In the genomic region with DNA sequence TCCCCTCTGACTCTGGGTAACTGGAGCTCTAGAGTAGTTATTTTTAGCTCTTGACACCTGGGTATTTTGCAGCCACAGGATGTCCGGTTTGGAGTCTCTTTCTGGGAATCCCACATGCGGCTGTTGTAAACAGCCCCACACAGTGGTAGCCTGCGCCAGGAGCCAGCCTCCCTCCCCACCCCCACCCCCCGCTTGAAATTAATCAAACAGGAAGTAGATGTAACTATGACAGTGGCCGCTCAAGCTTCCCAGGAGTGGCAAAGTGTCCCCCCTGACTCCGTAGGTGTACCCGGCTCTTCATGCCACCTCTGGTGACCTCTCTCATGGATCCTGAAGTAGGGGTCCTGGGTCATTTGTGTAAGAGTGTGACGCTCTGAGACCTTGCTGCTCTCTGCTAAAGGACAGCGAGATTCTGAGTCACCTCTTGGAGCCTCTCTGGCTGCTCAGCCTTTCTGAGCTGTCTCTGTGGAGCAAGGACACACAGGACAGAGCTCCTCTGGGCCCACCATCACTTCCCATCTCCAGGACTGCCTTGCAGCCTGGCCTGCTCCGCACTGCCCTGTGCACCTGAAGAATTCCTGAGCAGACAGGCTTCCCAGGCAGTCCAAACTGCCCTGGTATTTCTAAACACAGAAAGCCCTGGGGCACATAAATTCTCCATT, we compare ENCODE assay signal across 8 mouse cellular contexts. TPM values are rescaled to one million over a fixed set of nuclear protein-coding genes. Genes with fewer than 3 reads are reported as not detected.
DNase-seq lines count a peak whose midpoint lies in the region; ATAC-seq and TF ChIP-seq lines count a peak whose summit lies in the region.

No protein-coding gene starts in this region.

- H3K4me1 ChIP-seq in heart, postnatal 0 days (ENCODE audit: control insufficient read depth, insufficient read depth) = peaks cover 60% of the 10 kb centered on the region
- peaks cover 49% of the 10 kb centered on the region for H3K4me1 ChIP-seq in liver, embryonic 11.5 days (replicated peaks; ENCODE audit: control insufficient read depth, insufficient read depth, low read length)
- peaks cover 27% of the 10 kb centered on the region for H3K4me1 ChIP-seq in stomach, postnatal 0 days (replicated peaks; ENCODE audit: control insufficient read depth, insufficient read depth)

- no peak overlapping the region; the same call in 1 of the 2 replicates for H3K9ac ChIP-seq in heart, postnatal 0 days (replicated peaks; ENCODE audit: low read depth, low read length)
- H3K9ac ChIP-seq in liver, embryonic 11.5 days (ENCODE audit: low read depth, low read length) = no peak overlapping the region
- H3K9ac ChIP-seq in stomach, postnatal 0 days (ENCODE audit: low read length) = 0 out of 2 replicates have a peak overlapping the region, but pooled peaks have one; percentile 4

- TF ChIP-seq CTCF in heart, postnatal 0 days (IDR thresholded peaks at IDR 0.05; ENCODE audit: low read depth) = peak; percentile 32; the same call in 1 of the 2 replicates
- TF ChIP-seq CTCF in stomach, postnatal 0 days (IDR thresholded peaks at IDR 0.05; ENCODE audit: low read depth) = peak; percentile 17; the same call in 1 of the 2 replicates

- peaks cover 7% of the 10 kb centered on the region; the same call in 1 of the 2 replicates for H3K36me3 ChIP-seq in heart, postnatal 0 days (replicated peaks; ENCODE audit: control insufficient read depth, insufficient read depth, low read length)
- H3K36me3 ChIP-seq in liver, embryonic 11.5 days (ENCODE audit: control insufficient read depth, insufficient read depth, low read length) = peaks cover 8% of the 10 kb centered on the region
- no peaks in the 10 kb centered on the region for H3K36me3 ChIP-seq in stomach, postnatal 0 days (ENCODE audit: control insufficient read depth, insufficient read depth, low read length)

- 17% methylated on average over 10 of the region's 10 CpGs for WGBS in heart, postnatal 0 days
- 37% methylated on average over 10 of the region's 10 CpGs for WGBS in liver, embryonic 11.5 days
- WGBS in stomach, postnatal 0 days = 38% methylated on average over 10 of the region's 10 CpGs

- peak overlapping the region; percentile 45 for H3K4me2 ChIP-seq in heart, postnatal 0 days (ENCODE audit: low read depth, low read length)
- peak overlapping the region; percentile 11; the same call in 1 of the 2 replicates for H3K4me2 ChIP-seq in liver, embryonic 11.5 days
- H3K4me2 ChIP-seq in stomach, postnatal 0 days (replicated peaks; ENCODE audit: low read depth) = no peak overlapping the region

- ATAC-seq in heart, postnatal 0 days (ENCODE audit: insufficient read depth, low read depth) = peak; percentile 73
- no peak for ATAC-seq in liver, embryonic 11.5 days (replicated peaks; ENCODE audit: low FRiP score)
- ATAC-seq in stomach, postnatal 0 days (ENCODE audit: low FRiP score, low TSS enrichment) = 0 out of 2 replicates have a peak, but pooled peaks have one; percentile 14

- no peaks in the 10 kb centered on the region for H3K9me3 ChIP-seq in heart, postnatal 0 days (replicated peaks; ENCODE audit: control insufficient read depth, low read length)
- no peaks in the 10 kb centered on the region for H3K9me3 ChIP-seq in liver, embryonic 11.5 days (ENCODE audit: control insufficient read depth, low read length)
- no peaks in the 10 kb centered on the region for H3K9me3 ChIP-seq in stomach, postnatal 0 days (ENCODE audit: control insufficient read depth, low read length)

- H3K27ac ChIP-seq in heart, postnatal 0 days (ENCODE audit: low read depth) = peak overlapping the region; percentile 86
- peak overlapping the region; percentile 36 for H3K27ac ChIP-seq in liver, embryonic 11.5 days (ENCODE audit: low read depth, low read length)
- H3K27ac ChIP-seq in stomach, postnatal 0 days (replicated peaks) = peak overlapping the region; percentile 58

- intact Hi-C loops in heart, postnatal 14 days (cut with DNase I) = no loop called here

- H3K27me3 ChIP-seq in heart, postnatal 0 days (ENCODE audit: control insufficient read depth, insufficient read depth, low read length) = no peaks in the 10 kb centered on the region
- H3K27me3 ChIP-seq in liver, embryonic 11.5 days (replicated peaks; ENCODE audit: control insufficient read depth, insufficient read depth, low read length) = no peaks in the 10 kb centered on the region
- no peaks in the 10 kb centered on the region for H3K27me3 ChIP-seq in stomach, postnatal 0 days (ENCODE audit: control insufficient read depth, insufficient read depth, low read length)

- TF ChIP-seq EP300 in heart, postnatal 0 days (IDR thresholded peaks at IDR 0.05; ENCODE audit: low read depth) = 0 out of 2 replicates have a peak, but pooled peaks have one; percentile 57
- no peak for TF ChIP-seq EP300 in stomach, postnatal 0 days (optimal IDR thresholded peaks at IDR 0.05)

- DNase-seq in heart, adult 18-20 months = peak; percentile 56 to 74
- DNase-seq in heart, postnatal 14 days = no peak
- DNase-seq in adrenal gland, adult 18-20 months (ENCODE audit: low spot score in 2 of 2) = peak; percentile 48 to 63
- DNase-seq in heart, postnatal 0 days (ENCODE audit: low spot score) = peak; percentile 88
- no peak for DNase-seq in liver, embryonic 11.5 days (ENCODE audit: low spot score)
- peak; percentile 42 for DNase-seq in stomach, postnatal 0 days (ENCODE audit: low spot score)
- no peak for DNase-seq in ovary, postnatal 14 days (ENCODE audit: low spot score)
- no peak for DNase-seq in testis, postnatal 10 days (ENCODE audit: low spot score)

- H3K4me3 ChIP-seq in heart, postnatal 0 days (ENCODE audit: low read depth, low read length) = no peak overlapping the region
- H3K4me3 ChIP-seq in liver, embryonic 11.5 days (ENCODE audit: low read depth, low read length) = no peak overlapping the region
- H3K4me3 ChIP-seq in stomach, postnatal 0 days (ENCODE audit: low read depth, low read length) = no peak overlapping the region

RNA-seq across cellular contexts. Expression of gene Hdac7, which starts 22.9 kb away (rescaled TPM):
- total RNA-seq in heart, adult 18-20 months (2021) = 10 to 100 TPM; 19.3 to 26.3 TPM
- total RNA-seq in heart, postnatal 14 days (2021) = 10 to 100 TPM; 45.9 to 52.5 TPM
- 10 to 100 TPM; 29.7 to 55.2 TPM for total RNA-seq in adrenal gland, adult 18-20 months (2021)
- 34.4 and 36.9 TPM in 2 replicates for total RNA-seq in heart, postnatal 0 days (2014; rRNA removed; ENCODE audit: low replicate concordance)
- polyA plus RNA-seq in heart, postnatal 0 days (2015; fragmentation: Nextera tagmentation; extraction: Ambion mirVana) = 15.6 TPM in 2 replicates
- 28.1 and 33.5 TPM in 2 replicates for polyA plus RNA-seq in liver, embryonic 11.5 days (2014; fragmentation: Nextera tagmentation; extraction: Ambion mirVana)
- 8.0 and 9.4 TPM in 2 replicates for polyA plus RNA-seq in stomach, postnatal 0 days (2015; fragmentation: Nextera tagmentation; extraction: Ambion mirVana)

RNA-seq across cellular contexts. Expression of gene Slc48a1, which starts 43.1 kb away (rescaled TPM):
- total RNA-seq in heart, adult 18-20 months (2021) = 10 to 100 TPM; 57.9 to 69.7 TPM
- 10 to 100 TPM; 78.3 to 78.9 TPM for total RNA-seq in heart, postnatal 14 days (2021)
- 100 to 1,000 TPM; 114 to 139 TPM for total RNA-seq in adrenal gland, adult 18-20 months (2021)
- total RNA-seq in heart, postnatal 0 days (2014; rRNA removed; ENCODE audit: low replicate concordance) = 56.5 and 76.1 TPM in 2 replicates
- 90.9 and 92.1 TPM in 2 replicates for polyA plus RNA-seq in heart, postnatal 0 days (2015; fragmentation: Nextera tagmentation; extraction: Ambion mirVana)
- 55.0 and 62.1 TPM in 2 replicates for polyA plus RNA-seq in liver, embryonic 11.5 days (2014; fragmentation: Nextera tagmentation; extraction: Ambion mirVana)
- 36.7 and 40.7 TPM in 2 replicates for polyA plus RNA-seq in stomach, postnatal 0 days (2015; fragmentation: Nextera tagmentation; extraction: Ambion mirVana)

RNA-seq across cellular contexts. Expression of gene Rapgef3, which starts 53.7 kb away (rescaled TPM):
- 10 to 100 TPM; 21.8 to 23.3 TPM for total RNA-seq in heart, adult 18-20 months (2021)
- 10 to 100 TPM; 32.7 to 34.3 TPM for total RNA-seq in heart, postnatal 14 days (2021)
- 10 to 100 TPM; 13.2 to 25.2 TPM for total RNA-seq in adrenal gland, adult 18-20 months (2021)
- 51.6 and 57.8 TPM in 2 replicates for total RNA-seq in heart, postnatal 0 days (2014; rRNA removed; ENCODE audit: low replicate concordance)
- 15.5 and 17.6 TPM in 2 replicates for polyA plus RNA-seq in heart, postnatal 0 days (2015; fragmentation: Nextera tagmentation; extraction: Ambion mirVana)
- 4.1 and 4.5 TPM in 2 replicates for polyA plus RNA-seq in liver, embryonic 11.5 days (2014; fragmentation: Nextera tagmentation; extraction: Ambion mirVana)
- polyA plus RNA-seq in stomach, postnatal 0 days (2015; fragmentation: Nextera tagmentation; extraction: Ambion mirVana) = 3.2 and 4.2 TPM in 2 replicates

Comparison
In these comparisons a context has a peak if more than half of its experiments do, and no peak if none do; other contexts are left out.
1. DNase-seq: peak in heart, adult 18-20 months (2 of 2), adrenal gland, adult 18-20 months (2 of 2), heart, postnatal 0 days (single experiment) and stomach, postnatal 0 days (single experiment); none in heart, postnatal 14 days (0 of 2), liver, embryonic 11.5 days (single experiment), ovary, postnatal 14 days (single experiment) and testis, postnatal 10 days (single experiment).
2. H3K27ac ChIP-seq: peak in every context shown above with its lines; median percentile 86 in heart, postnatal 0 days; 58 in stomach, postnatal 0 days; 36 in liver, embryonic 11.5 days.